Mouse (Mus musculus) retina, embryonic 14.5 days (tissue): ENCODE measurements around the gene Adamtsl1.

Experiments
- DNase-seq: peaks from one replicate; pipeline ENCODE4 v3.0.0-alpha.2; 2015; ENCODE audit warnings: low spot score

Adamtsl1 gene

DNA sequence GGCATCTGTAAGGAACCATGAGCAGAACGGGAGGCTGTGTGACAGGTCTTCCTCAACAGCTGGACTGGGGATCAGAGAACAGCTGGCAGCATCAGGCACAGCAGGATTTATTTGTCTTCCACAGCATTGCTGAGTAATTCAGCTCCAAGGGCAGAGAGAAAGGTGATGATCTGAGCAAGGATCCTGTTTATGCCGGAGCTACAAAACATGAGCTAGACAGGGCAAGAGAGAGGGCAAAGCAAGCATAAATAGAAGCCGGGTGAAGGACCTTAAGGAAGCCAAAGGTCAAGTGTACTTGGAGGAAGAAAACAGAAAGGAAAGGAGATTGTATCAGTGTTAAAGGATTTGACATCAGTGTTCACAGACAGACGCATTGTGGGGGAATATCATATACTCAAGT, 158.3 kb downstream of the Adamtsl1 start:
- DNase-seq = no peak

DNA sequence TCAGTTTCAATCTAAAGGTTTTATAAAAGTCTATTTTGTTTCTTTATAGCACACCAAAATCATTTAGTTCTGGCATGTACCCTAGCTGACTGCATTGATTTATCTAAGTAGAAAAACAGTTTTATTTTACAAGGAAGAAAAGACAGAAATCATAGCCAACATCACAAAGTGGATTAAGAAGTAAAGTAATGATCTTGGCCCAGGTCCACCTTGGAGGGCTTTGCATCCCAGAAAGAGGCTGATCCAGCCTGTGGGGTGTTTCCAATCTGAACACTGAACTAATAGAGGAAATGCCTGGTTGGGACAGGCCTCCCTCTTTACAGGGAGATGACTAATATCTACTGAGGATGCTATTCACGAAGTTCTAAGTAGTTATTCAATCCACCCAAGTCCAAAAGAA, 163.6 kb downstream of the Adamtsl1 start:
- no peak for DNase-seq

DNA sequence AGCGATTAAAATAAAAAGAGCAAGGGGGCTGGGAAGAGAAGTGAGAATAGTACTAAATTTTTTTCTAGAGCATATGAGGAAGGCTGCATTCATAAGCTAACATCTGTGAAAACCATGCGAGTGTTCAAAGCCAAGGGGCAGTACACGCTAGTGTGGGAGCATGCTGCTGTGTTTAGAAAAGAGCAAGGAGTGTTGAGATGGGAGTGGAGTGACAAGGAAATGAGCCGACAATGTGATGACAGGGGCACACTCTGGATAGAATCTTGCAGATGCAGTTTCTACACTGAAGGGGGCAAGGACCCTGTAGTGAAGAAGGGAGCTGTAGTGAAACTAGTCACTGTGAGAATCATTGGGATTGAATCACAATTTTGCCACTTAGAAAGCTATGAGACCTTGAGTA, 172.2 kb downstream of the Adamtsl1 start:
- no peak for DNase-seq

DNA sequence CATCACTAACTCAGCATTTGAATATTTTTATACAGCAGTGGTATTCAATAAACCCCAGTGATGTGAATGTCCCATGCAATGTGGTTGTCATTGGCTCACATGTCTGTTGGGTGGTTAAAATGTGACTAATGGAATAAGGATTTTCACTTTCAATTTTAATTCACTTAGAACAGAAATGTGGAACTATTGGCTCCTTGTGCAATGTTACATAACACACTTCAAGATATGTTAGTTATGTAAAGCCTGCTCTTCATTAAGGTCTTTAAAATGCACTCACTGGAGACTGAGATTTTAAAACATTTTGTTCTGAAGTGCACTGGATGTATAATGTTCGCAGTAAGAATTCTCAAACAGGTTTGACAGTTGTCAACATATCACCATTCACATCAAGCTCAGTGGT, 181.3 kb downstream of the Adamtsl1 start:
- no peak for DNase-seq

DNA sequence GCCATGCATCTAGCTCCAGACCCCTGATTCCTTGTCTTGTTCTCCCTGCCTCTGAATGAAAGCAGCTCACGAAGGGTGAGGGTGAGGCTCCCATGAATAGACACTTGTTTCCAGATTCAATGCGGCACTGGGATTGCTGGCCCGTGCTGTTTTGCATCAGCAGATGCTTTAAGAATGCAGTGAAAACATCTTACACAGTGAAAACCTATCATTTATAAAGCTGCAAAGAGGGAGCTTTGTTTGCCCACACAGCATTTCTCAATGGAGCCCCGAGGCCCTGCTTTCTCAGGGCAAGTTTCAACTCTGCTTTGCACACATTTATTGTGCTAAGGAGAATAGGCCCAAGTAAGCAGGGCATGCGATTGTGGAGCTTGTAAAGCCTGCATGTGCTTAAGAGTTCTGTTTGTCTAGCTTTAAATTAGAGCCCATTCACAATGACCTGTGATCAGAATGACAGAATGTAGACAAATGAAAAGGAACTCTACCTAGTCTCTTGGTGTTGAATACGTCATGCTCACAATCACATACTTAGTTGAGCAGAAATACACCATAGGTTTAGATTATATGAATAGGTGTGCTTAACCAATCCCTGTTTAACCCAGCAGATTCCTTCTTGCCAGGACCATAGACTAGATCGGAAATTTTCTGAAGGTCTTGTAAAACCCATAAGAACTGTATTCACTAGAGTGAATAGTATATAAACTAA, 193.5 kb downstream of the Adamtsl1 start:
- no peak for DNase-seq

DNA sequence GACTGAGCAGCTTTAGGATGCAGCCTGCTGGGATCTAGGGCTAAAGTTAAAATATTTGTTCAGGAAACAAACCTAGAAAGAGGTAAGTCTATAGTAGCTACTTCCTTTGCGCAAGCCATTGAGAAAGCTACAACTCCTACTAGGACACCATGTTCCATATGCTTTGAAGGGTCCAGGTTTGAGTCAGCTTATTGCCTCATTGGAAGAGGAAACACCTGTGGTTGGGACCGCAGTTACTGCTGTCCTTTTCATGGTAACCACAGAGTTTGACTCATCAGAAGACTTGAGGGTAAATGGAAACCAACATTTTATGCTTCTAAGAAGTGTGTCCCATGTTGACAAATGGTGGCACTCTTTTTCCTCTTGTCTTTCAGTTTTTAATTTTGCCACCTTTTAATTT, 195.7 kb downstream of the Adamtsl1 start:
- DNase-seq = no peak

DNA sequence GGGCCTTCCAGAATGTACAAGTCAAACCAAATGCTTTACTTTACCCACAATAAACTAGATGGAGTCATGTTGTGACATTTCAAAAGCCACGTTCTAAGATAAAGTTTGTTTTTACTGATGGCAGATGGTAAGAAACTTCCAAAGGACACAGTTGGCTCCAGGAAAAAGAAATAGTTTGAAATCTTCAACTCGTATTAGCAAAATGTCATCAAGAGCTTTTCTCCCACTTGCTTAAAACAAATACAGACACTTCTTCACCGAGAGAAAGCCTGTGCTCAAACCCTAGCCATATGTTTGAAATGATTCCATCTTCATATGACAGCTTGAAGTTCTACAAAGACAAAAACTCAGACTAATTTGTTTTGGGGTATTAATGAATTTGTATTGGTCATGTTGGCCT, 211.0 kb downstream of the Adamtsl1 start:
- DNase-seq = no peak

DNA sequence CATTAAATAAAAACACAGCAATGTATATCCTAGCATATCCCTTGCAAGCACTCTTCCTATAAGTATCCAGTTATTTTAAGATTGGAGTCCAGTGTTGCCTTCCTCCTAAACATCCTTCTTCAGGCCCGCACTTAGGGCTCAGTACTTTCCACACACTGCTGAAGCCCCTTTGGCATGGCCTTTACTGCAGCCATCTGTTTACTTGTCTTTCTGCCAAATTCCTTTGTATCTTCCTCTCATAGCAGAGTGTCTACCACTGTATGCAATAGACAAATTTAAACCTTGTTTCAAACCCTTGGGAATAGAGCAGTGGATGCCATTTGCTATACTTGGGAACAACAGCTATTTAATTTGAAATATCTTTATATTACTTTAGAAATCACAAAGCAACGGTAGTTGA, 213.8 kb downstream of the Adamtsl1 start:
- no peak for DNase-seq

DNA sequence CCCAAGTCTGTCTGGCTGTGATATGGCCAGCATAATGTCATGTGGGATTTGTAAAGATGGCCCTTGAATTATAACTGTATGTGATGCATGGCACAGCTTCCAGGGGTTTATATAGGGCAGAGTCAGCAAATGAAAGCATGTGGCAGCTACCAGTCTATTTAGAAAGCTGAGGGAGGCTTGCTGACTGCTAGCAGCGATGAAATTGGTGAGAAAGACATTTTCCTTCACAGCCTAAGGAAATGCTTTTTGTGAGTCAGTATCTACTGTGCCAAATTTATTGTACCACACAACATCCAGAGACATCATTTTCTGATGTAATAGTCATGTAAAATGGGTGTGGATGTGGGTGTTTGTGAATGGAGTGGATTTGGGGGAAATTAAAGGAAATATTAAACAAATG, 214.4 kb downstream of the Adamtsl1 start:
- DNase-seq = no peak

DNA sequence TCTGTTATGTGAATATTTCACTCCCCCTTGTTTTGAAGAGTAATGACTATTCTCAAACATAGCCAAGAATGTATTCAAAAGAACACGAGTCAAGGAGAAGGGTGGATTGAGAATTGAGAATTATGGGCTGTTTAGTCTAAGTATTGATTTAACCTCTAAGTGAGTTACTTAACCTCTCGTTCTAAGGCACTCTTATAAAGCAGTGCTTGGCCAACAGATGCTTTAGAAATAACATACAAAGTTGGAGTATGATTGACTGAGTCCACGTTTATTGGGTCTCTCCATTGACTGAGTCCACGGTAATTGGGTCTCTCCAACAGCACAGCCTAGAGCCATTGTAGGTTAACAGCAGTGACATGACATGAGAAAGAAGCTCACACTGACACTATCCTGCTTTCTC, 226.5 kb downstream of the Adamtsl1 start:
- no peak for DNase-seq

DNA sequence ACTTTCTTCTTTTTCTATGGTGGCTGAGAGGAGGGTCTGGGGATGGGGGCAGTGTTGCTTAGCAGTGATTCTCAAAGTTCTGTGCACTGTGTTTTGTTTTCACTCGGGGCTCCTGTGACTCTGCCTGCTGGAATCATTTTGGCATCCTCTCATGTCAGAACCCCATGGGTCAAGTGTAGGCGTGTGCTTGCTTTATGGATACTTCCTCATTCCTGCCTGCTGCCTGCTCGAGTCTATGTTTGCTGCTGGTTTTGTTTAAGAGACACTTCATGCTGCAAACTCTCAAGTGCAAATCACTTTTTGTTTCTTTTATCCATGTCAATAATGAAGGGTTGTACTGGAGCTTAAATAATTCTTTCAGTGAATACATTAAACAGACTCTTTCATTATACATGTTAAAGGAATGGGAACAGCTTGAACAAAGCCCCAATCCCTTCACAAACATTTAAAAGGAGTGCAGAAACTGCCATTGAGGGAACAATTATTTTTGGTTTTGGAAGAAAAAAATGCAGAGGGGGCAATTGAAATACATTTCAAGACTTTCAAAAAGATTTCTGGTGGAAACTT, 227.9 kb downstream of the Adamtsl1 start:
- no peak for DNase-seq

DNA sequence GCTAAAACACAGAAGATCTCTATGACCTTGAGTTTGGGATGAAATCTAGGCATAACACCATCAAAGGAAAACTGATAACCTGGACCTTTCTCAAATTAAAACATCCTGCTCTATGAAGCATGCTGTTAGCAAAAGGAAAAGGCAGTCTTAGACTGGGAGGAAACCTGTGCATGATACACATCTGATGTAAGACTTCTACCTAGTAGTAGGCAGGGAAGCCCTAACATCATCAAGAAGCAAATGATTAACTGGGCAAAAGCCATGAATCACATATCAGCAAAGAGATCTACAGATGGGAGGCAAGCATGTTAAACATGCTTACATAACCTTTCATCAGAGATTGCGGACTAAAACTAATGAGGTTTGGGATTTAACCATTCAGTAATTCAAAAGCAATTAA, 229.5 kb downstream of the Adamtsl1 start:
- DNase-seq = no peak

DNA sequence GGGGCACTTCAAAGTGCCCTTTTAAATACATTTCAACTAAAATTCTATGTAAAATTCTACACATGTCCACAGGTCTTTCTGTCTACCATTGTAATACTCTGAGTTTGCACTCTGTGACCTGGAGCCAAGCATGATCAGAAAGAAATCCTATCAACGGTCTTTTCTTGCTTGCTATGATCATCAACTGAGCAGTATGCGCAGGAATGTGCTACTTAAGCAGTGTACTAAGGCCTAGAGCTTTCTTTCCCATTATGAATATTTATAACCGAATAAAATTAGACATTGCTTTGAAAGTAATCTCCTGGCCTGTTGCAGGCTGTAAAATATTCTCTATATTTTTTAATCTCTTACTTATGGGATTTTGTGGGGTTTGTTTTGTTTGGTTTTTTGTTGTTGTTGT, 248.7 kb downstream of the Adamtsl1 start:
- DNase-seq = no peak

DNA sequence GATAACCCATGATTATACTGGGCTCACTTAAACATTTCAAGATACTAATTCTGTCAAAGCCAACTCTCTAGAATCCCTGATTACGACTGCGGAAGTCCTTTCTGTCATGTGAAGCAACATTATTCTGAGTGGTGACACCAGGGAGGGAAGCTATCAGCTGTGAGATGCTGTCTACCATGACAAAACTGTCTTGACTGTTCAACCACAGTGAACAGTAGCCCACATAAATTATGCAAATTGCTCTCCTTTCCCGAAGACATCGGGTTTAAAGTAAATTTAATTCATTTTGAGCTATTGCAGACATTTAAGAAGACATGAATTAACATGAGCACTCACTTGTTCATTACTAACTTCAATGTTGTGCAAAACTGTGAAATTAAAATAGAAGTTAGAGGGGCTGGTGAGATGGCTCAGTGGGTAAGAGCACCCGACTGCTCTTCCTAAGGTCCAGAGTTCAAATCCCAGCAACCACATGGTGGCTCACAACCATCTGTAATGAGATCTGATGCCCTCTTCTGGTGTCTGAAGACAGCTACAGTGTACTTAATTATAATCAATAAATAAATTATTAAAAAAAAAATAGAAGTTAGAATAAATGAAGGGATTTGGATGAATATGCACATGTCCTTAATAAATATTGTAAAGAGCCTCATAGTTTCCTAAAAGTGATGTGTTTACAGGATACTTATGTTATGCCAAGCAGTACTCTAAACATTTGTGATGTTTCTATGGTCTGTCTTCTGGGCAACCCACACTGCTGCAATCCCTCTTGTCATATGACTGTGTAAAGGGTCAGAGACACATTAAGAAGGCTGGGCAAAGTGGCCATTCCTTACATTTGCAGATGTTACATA, 249.4 kb downstream of the Adamtsl1 start:
- DNase-seq = peak; percentile 49

DNA sequence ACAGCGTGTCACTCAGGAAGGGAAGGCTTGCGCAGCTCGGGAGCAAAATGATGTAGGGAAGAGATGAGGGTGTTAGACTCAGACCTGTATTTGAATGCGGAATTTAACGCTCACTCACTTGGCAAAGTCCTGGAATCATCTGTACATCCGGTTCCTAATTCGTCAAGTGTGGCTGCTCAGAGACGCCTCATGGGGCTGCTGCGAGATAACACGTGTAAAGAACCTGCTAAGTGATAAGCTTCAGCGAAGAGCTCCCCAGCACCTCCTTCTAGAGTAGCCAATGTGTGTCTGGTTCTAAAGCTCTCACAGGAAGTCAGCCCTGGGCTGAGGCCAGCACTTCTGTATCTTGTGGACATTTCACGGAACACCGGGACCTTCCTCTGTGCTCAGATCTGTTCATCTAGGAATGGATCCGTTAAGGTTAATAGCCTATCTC, 250.1 kb downstream of the Adamtsl1 start:
- no peak for DNase-seq

DNA sequence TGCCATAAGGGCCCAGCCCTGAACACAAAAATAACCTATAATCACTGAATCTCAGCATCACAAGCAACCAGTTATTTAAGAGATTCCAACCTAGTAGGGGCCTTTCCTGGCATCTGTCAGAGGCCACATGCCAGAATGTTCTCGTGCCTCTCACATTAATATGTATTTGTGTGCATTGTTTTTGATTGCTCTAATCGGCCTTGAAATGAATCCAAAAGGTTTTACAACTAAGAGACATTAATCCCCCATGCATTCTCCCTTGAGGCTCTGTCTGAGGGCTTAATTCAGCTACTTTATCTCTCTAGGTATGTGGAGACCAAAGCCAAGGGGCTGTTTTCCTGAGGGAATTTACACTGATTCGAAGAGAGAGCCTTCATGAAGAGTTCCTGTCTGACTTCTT, 250.5 kb downstream of the Adamtsl1 start:
- DNase-seq = no peak

DNA sequence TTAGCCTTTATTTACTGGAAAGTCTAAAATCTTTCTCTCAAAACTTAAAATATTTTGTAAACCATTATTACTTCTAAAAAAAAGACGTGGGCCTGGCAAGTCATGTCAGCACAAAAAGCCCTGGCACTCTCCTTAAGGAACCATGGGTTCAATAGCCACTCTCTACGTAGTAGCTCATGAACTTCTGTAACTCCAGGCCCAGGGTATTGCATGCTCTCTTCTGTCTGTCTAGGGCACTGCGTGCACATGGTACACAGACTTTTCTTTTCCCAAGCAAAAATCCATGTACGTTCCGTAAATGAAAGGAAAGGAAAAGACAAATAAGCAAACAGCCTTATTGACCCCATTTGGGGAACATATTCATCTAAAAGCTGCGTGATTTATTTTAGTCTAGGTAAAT, 253.7 kb downstream of the Adamtsl1 start:
- no peak for DNase-seq

DNA sequence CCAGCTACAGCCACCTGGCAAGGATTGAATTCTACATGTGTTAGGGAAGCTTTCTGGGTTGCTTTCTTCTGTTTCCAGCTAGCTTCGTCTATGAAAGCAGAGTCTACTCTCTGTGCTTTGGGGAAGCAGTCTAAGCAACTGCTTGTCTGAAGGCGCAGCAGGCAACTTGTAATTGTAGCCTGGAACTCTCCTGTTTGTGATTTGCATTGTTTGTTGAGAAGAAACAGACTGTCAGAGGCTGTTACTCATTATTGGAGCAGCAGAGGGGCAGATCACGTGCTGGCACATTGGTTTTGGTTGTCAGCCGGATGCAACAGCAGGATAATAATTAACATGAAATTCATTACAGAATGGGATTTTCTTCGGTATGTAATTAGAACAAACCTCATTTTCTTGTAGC, 254.1 kb downstream of the Adamtsl1 start:
- DNase-seq = peak; percentile 63

DNA sequence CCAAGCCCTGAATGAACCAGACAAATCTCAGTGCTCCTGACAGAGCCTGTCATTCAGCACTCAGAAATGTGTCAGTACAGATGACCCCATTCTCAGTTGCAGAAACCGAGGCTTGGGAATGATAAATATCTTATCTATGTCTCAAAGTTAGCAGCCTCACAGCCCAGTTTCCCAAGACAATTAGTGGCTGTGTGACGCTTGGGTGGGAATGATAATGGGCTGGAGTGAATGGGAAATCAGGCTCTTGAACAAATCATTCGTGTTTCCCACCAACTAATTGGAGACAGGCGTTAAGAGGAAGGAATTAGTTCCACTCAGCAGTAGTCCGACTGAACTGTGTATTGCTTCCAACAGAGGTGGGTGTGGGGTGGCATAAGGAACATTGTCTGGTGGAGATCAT, 268.5 kb downstream of the Adamtsl1 start:
- DNase-seq = peak; percentile 79

DNA sequence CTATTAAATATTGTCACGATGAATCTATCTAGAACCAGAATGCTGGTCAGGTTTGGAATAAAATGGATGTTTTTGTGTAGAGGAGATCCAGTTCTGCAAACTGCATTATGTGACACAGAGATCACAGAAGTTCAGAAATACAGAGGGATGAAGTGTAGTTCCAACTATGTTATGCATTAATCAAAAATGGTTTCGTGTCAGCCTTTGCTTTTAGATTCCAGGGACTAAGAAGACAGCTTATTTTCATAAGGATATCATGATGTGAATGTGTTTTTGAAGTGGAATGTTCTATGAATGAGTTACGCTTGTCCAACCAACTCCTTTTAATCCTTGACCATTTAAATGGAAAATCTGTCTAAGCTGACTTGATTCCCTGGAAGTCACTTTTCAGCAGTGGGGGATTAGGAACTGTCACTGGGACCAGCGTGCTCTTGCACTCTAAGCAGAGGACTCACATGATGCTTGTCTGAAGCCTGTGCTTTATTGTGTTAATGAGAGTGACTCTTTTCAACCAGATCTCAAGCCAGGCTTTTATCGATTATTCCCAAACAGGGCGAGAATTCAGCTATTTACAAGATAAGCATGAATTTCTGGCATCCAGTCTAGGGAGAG, 269.9 kb downstream of the Adamtsl1 start:
- DNase-seq = peak; percentile 51

DNA sequence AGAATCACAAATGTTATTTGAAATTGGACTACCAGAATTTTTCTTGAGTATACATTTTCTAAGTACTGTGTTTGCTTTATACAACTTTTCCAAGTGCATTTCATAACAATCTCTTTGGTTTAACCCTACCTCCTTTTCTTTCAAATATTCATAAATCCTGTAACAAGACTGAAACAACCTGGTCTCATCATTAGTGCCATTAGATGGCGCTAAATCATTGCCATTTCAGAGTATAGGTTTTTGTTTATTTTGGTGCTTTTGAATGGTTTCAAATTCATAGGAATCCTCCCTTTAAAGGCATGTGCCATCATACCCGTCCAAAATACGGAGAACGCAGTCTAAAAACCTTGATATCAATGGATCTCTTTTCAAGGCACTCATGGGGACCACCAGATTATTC, 270.5 kb downstream of the Adamtsl1 start:
- DNase-seq = peak; percentile 49

DNA sequence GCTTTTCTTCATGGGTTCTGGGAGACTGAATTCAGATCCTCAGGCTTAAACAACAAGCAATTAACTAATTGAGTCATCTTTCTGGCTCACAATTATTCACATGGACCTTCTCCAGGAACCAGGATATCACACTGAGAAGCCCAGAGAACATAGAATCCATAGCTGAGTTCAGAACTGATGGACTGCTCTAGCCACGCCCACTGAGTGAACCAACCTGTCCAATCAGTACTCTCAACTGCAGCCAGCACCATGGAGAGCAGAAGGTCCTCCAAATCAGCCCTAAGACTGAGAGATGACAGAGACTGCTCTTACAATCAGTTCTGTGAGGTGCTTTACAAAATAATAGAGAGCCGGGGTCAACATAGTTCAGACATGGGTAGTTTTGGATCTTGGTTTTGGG, 276.3 kb downstream of the Adamtsl1 start:
- no peak for DNase-seq

DNA sequence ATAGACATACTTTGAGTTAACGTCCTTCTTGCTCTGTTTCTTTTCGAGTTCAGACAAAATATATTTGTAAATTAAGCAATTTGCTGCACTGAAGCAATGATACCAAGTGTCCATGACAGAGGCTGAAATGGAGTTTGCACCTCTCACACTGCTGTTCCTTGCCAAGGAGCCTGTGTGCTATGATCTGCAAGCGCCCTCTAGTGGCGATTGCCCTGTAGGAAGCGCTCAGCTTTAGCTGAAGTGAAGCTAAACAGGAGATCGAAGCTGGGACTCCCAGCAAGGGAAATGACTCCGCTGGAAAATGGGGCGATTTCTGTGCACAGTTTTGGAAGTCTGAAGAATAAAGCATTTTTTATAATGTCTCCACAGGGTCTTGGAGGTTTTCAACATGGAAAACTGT, 287.8 kb downstream of the Adamtsl1 start:
- peak; percentile 94 for DNase-seq
